In genomic region chr5:37261734-37262133, GRCm38 (mm10) we compare ENCODE assay signal across 18 mouse cellular contexts. TPM values are rescaled to one million over a fixed set of nuclear protein-coding genes. Genes with fewer than 3 reads are reported as not detected.
DNase-seq lines count a peak whose midpoint lies in the region; ATAC-seq lines count a peak whose summit lies in the region.
"Had no signal": no experiment of that assay in that cellular context is flagged by ENCODE, and none has a peak within 500 bp of the region (broad histone marks: within the 10 kb centered on the region; RNA-seq: fewer than 3 reads in every experiment).

No protein-coding gene starts in this region.

- peaks cover 32% of the 10 kb centered on the region for H3K4me1 ChIP-seq in midbrain, embryonic 14.5 days (ENCODE audit: control insufficient read depth, insufficient read depth, low read length)
- H3K4me1 ChIP-seq: heart, embryonic 15.5 days; limb, embryonic 13.5 days; liver, embryonic 15.5 days had no signal

- H3K36me3 ChIP-seq in midbrain, embryonic 14.5 days (ENCODE audit: control insufficient read depth, insufficient read depth, low read length) = peaks cover 22% of the 10 kb centered on the region
- H3K36me3 ChIP-seq: heart, embryonic 15.5 days; limb, embryonic 13.5 days; liver, embryonic 15.5 days had no signal

- 0 out of 2 replicates have a peak, but pooled peaks have one; percentile 21 for ATAC-seq in midbrain, embryonic 14.5 days (ENCODE audit: low FRiP score, low TSS enrichment)
- ATAC-seq: activated CD4-positive, CD25-positive, alpha-beta regulatory T cell, adult 4 months had no signal

- H3K4me3 ChIP-seq in midbrain, embryonic 14.5 days (replicated peaks; ENCODE audit: low read depth, low read length) = no peak overlapping the region
- H3K4me3 ChIP-seq: heart, embryonic 15.5 days; limb, embryonic 13.5 days; liver, embryonic 15.5 days had no signal

- 52% methylated on average over 5 of the region's 5 CpGs for WGBS in midbrain, embryonic 14.5 days

- no peak overlapping the region for H3K4me2 ChIP-seq in midbrain, embryonic 14.5 days (ENCODE audit: low read length)
- H3K4me2 ChIP-seq: heart, embryonic 15.5 days; limb, embryonic 13.5 days; liver, embryonic 15.5 days had no signal

- no peak overlapping the region; the same call in 1 of the 2 replicates for H3K27ac ChIP-seq in midbrain, embryonic 14.5 days (replicated peaks; ENCODE audit: low read depth, low read length)
- H3K27ac ChIP-seq: heart, embryonic 15.5 days; limb, embryonic 13.5 days; liver, embryonic 15.5 days had no signal

- no peak overlapping the region for H3K9ac ChIP-seq in midbrain, embryonic 14.5 days (replicated peaks; ENCODE audit: low read length)
- H3K9ac ChIP-seq: heart, embryonic 15.5 days; limb, embryonic 13.5 days; liver, embryonic 15.5 days had no signal

- H3K27me3 ChIP-seq in midbrain, embryonic 14.5 days (ENCODE audit: control insufficient read depth, insufficient read depth, low read length) = no peaks in the 10 kb centered on the region
- H3K27me3 ChIP-seq: CH12.LX; heart, embryonic 15.5 days; limb, embryonic 13.5 days; liver, embryonic 15.5 days had no signal

- no peaks in the 10 kb centered on the region for H3K9me3 ChIP-seq in midbrain, embryonic 14.5 days (ENCODE audit: control insufficient read depth, low read length)
- H3K9me3 ChIP-seq: heart, embryonic 15.5 days; limb, embryonic 13.5 days; liver, embryonic 15.5 days had no signal

- peak; percentile 30 to 55 for DNase-seq in cerebellum, postnatal 10 days
- DNase-seq in cerebellum, postnatal 25 days = no peak
- DNase-seq in right cerebral cortex, postnatal 10 days (ENCODE audit: low spot score in 2 of 2) = peak; percentile 53 to 58
- DNase-seq in right cerebral cortex, postnatal 36 days (ENCODE audit: low spot score in 2 of 2) = no peak
- peak; percentile 33 for DNase-seq in midbrain, embryonic 14.5 days
- no peak for DNase-seq in urinary bladder, postnatal 14 days (ENCODE audit: low spot score)
- DNase-seq in thymus, postnatal 25 days = no peak
- no peak for DNase-seq in spleen, postnatal 36 days (ENCODE audit: low spot score in 2 of 2)
- DNase-seq: adrenal gland, postnatal 25 days; cerebellum, adult 9-11 months; heart, adult 18-20 months; lung, postnatal 10 days; thymus, adult 18-20 months had no signal

RNA-seq across cellular contexts. Expression of gene Crmp1, which starts 20.0 kb away (rescaled TPM):
- polyA plus RNA-seq in midbrain, embryonic 14.5 days (2014; fragmentation: Nextera tagmentation; extraction: Ambion mirVana) = 906 and 957 TPM in 2 replicates

Comparison
In these comparisons a context has a peak if more than half of its experiments do, and no peak if none do; other contexts are left out.
1. DNase-seq: peak in cerebellum, postnatal 10 days (2 of 2), right cerebral cortex, postnatal 10 days (2 of 2) and midbrain, embryonic 14.5 days (single experiment); none in cerebellum, postnatal 25 days (0 of 2), right cerebral cortex, postnatal 36 days (0 of 2), urinary bladder, postnatal 14 days (single experiment), thymus, postnatal 25 days (single experiment) and spleen, postnatal 36 days (0 of 2).